Mouse (Mus musculus) left cerebral cortex, adult 2 months (tissue): ENCODE data around the gene Vsig10l. TPM values are rescaled to one million over a fixed set of nuclear protein-coding genes. Genes with fewer than 3 reads are reported as not detected.

Source experiments
- DNase-seq, 2 experiments: peaks; one replicate each; pipeline ENCODE4 v3.0.0; 2021 to 2022; ENCODE audit warnings: low spot score in 2 of 2, mixed read lengths in 1 of 2; ENCODE audit errors: extremely low spot score in 1 of 2
- H3K27ac ChIP-seq: fragments of 200-600 bp; 2 replicates; pipeline ENCODE4 v1.8.1; 2022
- H3K4me3 ChIP-seq: fragments of 200-600 bp; 2 replicates; pipeline ENCODE4 v1.8.1; 2022
- CTCF ChIP-seq: fragments of 200-600 bp; IDR thresholded peaks from 2 replicates; pipeline ENCODE4 v1.8.1; 2022; ENCODE audit warnings: antibody characterized with exemption, mild to moderate bottlenecking, moderate library complexity
- intact Hi-C: fragments of 180-260 bp; cut with DNase I; formaldehyde crosslinking; loops from one replicate; pipeline ENCODE4 v1.15.1; 2025
- total RNA-seq, 2 experiments: library from RNA; stranded (reverse); gene quantifications; 2 replicates each; pipeline ENCODE4 v1.2.3; 2021

Gene Vsig10l
- total RNA-seq, 2 experiments from 2014 or later: 0.89 to 1.2 TPM

GRCm38 (mm10) chr7:43441071-43441470, 21.9 kb upstream of the Vsig10l start:
- H3K4me3 ChIP-seq: no peak overlapping the region
- no peak for DNase-seq
- intact Hi-C loops: loop anchor here (5.0 to 10.0 kb wide), 3 partner anchors 51 to 234 kb away; partner anchors contain the start of genes Ctu1, Iglon5 and Zfp715
- no peak overlapping the region for H3K27ac ChIP-seq
- TF ChIP-seq CTCF: no peak

GRCm38 (mm10) chr7:43442684-43443083, 20.3 kb upstream of the Vsig10l start:
- intact Hi-C loops: loop anchor here (5.0 to 10.0 kb wide), 3 partner anchors 50 to 232 kb away; partner anchors contain the start of genes Ctu1, Iglon5 and Zfp715

DNA sequence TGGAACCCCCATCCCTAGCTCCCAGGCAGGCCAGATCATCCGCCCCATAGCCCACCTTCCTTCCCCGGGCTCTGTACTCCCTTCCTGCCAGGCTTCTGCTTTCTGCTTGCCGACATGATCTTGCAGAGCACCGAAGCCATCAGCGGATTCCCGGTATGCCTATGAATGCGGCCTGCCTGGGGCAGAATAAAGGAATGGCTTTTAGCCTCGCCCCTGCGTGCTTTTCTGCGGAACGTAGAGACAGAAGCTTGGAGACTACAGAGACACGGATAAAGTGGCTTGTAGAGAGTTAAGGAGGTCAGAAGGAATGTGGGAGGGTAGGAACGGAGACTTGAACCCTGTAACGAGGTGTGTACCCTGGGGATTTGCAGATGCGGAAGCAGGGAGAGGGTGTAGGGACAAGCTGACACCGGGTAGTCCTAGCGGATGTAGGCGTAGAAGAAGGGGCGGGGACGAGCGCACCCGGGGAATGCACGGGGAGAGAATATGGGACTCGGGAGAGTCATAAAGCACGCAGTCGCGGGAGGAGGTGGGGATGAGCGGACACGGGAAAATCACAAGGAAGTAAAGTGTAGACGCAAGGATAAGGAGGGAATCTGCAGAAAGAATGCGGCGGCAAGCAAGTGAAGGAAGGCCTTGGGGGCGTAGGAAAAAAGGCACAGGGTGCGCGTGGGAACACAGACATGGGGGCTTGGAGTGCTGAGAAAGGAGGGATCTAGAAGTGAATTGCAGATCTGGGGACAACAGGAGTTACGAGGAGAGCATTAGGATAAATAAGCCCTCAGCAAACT, 19.6 kb upstream of the Vsig10l start:
- peak overlapping the region; percentile 56 for H3K4me3 ChIP-seq
- no peak for TF ChIP-seq CTCF
- H3K27ac ChIP-seq: peak overlapping the region; percentile 89
- intact Hi-C loops: loop anchor here (5.0 to 10.0 kb wide), 3 partner anchors 49 to 231 kb away; partner anchors contain the start of genes Ctu1, Iglon5 and Zfp715
- peak; percentile 70 to 71 for DNase-seq

More at GRCm38 (mm10) chr7:43442684-43443083, 20.3 kb upstream of the Vsig10l start:
- TF ChIP-seq CTCF: no peak
- Histone ChIP-seq H3K27ac (peak overlapping the region; percentile 89; the same call in 1 of the 2 replicates), H3K4me3 (peak overlapping the region; percentile 56)
- DNase-seq: no peak

DNA sequence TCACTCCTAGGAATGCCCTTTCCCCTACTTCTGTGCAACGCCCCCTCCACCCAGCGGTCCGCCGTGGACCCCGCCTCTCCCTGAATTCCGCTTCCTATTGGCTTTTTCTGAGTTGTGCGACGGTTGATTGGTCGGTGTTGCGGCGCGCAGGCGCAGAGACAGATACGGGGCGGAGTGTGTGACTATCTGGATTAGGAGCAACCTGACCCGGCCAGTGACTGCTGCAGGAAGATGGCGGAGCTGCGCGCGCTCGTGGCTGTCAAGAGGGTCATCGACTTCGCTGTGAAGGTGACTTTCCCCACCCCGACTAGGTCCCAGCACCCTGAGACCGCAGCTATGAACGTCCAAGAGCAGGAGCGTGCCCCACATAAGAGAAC, 19.0 kb upstream of the Vsig10l start, which contains the start of the genes Etfb and Gm45233:
Gene Etfb, plus strand, starts transcription at position 167 of the 377 bp plus-strand sequence.
Gene Gm45233, plus strand, starts transcription at position 212 of the 377 bp plus-strand sequence.
- TF ChIP-seq CTCF: no peak
- intact Hi-C loops: loop anchor here (5.0 to 10.0 kb wide), 3 partner anchors 48 to 231 kb away; partner anchors contain the start of genes Ctu1, Iglon5 and Zfp715
- peak within 1 kb of the TSS; percentile 56 for H3K4me3 ChIP-seq
- peak within 1 kb of the TSS; percentile 89 for H3K27ac ChIP-seq
- DNase-seq: peak; percentile 91 to 94

DNA sequence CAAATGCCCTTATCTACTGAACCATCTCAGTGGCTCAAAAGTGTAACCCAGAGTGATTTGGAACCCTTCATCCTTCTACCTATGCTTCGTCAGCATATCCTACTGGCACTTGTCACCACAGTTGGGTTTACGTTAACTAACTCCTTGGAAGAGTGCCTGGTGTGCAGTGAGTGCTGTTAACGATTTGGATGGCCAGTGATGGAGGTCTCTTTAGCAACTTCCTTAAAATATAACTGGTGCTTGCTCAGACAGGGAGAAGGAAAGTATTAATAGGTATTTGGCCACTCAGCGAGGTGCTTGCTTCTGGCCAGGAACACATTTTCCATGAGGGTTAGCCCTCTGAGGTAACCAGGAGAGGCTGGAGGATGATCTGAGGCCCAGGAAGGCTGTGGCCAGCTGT, 15.2 kb upstream of the Vsig10l start:
- H3K4me3 ChIP-seq: no peak overlapping the region
- no peak overlapping the region for H3K27ac ChIP-seq
- TF ChIP-seq CTCF: no peak
- no peak for DNase-seq
- intact Hi-C loops: loop anchor here (10.0 kb wide), 1 partner anchor 227 kb away; the partner anchor contains the start of gene Ctu1

GRCm38 (mm10) chr7:43448246-43448645, 14.7 kb upstream of the Vsig10l start:
- no peak for DNase-seq
- no peak overlapping the region for H3K4me3 ChIP-seq
- H3K27ac ChIP-seq: no peak overlapping the region
- intact Hi-C loops: loop anchor here (10.0 kb wide), 1 partner anchor 227 kb away; the partner anchor contains the start of gene Ctu1
- TF ChIP-seq CTCF: no peak

- TF ChIP-seq CTCF: no peak
- Histone ChIP-seq H3K4me3 (no peak overlapping the region), H3K27ac (no peak overlapping the region)
- intact Hi-C loops: loop anchor here (10.0 kb wide), 1 partner anchor 225 kb away; the partner anchor contains the start of gene Ctu1
- no peak for DNase-seq
These were observed 13.1 kb upstream of the Vsig10l start for GRCm38 (mm10) chr7:43449811-43450210.

GRCm38 (mm10) chr7:43451726-43452125, 11.2 kb upstream of the Vsig10l start:
- Histone ChIP-seq H3K27ac (no peak overlapping the region), H3K4me3 (no peak overlapping the region)
- no peak for TF ChIP-seq CTCF
- DNase-seq: no peak
- intact Hi-C loops: no loop called here

- TF ChIP-seq CTCF: peak; percentile 11
- intact Hi-C loops: no loop called here
- Histone ChIP-seq H3K27ac (no peak overlapping the region), H3K4me3 (no peak overlapping the region)
- no peak for DNase-seq
These were observed 10.3 kb upstream of the Vsig10l start for GRCm38 (mm10) chr7:43452609-43453008.

- no peak for TF ChIP-seq CTCF
- intact Hi-C loops: no loop called here
These were observed 9.2 kb upstream of the Vsig10l start for GRCm38 (mm10) chr7:43453599-43454355.

GRCm38 (mm10) chr7:43454371-43454770, 8.6 kb upstream of the Vsig10l start:
- intact Hi-C loops: no loop called here
- DNase-seq: no peak
- TF ChIP-seq CTCF: no peak

More at GRCm38 (mm10) chr7:43453599-43454355, 9.2 kb upstream of the Vsig10l start:
- DNase-seq: no peak
- Histone ChIP-seq H3K4me3 (no peak overlapping the region), H3K27ac (no peak overlapping the region)

More at GRCm38 (mm10) chr7:43454371-43454770, 8.6 kb upstream of the Vsig10l start:
- no peak overlapping the region for H3K4me3 ChIP-seq
- H3K27ac ChIP-seq: no peak overlapping the region
